Mouse (Mus musculus) CH12.LX (cell line): Measurements from ENCODE around the gene Prom1. TPM values are rescaled to one million over a fixed set of nuclear protein-coding genes. Genes with fewer than 3 reads are reported as not detected.

Source experiments
- DNase-seq: peaks from one replicate; pipeline ENCODE4 v3.0.0-alpha.2; 2013; ENCODE audit errors: extremely low read depth
- H3K27ac ChIP-seq: 2 replicates; pipeline ENCODE4 v1.5.1; 2012; ENCODE audit warnings: low read depth, mild to moderate bottlenecking, control low read depth, moderate library complexity; ENCODE audit not compliant: insufficient read depth
- H3K27me3 ChIP-seq: replicated peaks from 2 replicates; pipeline ENCODE3; 2012; ENCODE audit warnings: inconsistent platforms
- H3K36me3 ChIP-seq, 2 experiments: replicated peaks in 1 of 2; 2 replicates each; pipeline versions ENCODE3 to v1.6.1; 2012; ENCODE audit warnings: inconsistent platforms in 1 of 2, low read length in 1 of 2, mild to moderate bottlenecking in 1 of 2, mixed read lengths in 1 of 2, moderate library complexity in 1 of 2; ENCODE audit not compliant: control insufficient read depth in 1 of 2, insufficient read depth in 1 of 2
- H3K4me1 ChIP-seq, 2 experiments: 2 replicates each; pipeline ENCODE4 v1.6.1; 2012; ENCODE audit warnings: inconsistent platforms in 1 of 2, moderate library complexity in 1 of 2; ENCODE audit not compliant: insufficient read depth in 2 of 2, control insufficient read depth in 1 of 2
- H3K4me2 ChIP-seq: 2 replicates; pipeline ENCODE4 v1.6.1; 2012; ENCODE audit warnings: low read depth, mild to moderate bottlenecking, control low read depth; ENCODE audit not compliant: poor library complexity, insufficient read depth, severe bottlenecking
- H3K4me3 ChIP-seq, 3 experiments: fragments of 150-350 bp in 1 of 3; sonication (generic) in 1 of 3; replicated peaks in 1 of 3; 2 replicates each; pipeline versions ENCODE3 to v1.5.1; 2011 to 2012; ENCODE audit warnings: low read depth in 2 of 3, low read length in 2 of 3, mild to moderate bottlenecking in 2 of 3, moderate library complexity in 2 of 3, control low read depth in 1 of 3, improper control_type of control experiment in 1 of 3, inconsistent platforms in 1 of 3, mixed read lengths in 1 of 3; ENCODE audit not compliant: poor library complexity in 1 of 3
- H3K79me2 ChIP-seq: replicated peaks from 2 replicates; pipeline ENCODE4 v1.6.1; 2012; ENCODE audit warnings: mild to moderate bottlenecking, moderate library complexity; ENCODE audit not compliant: control insufficient read depth, poor library complexity, insufficient read depth, severe bottlenecking; ENCODE audit errors: extremely low read depth
- H3K9ac ChIP-seq: 2 replicates; pipeline ENCODE4 v1.6.1; 2012; ENCODE audit warnings: low read depth, mild to moderate bottlenecking, control low read depth, moderate library complexity; ENCODE audit not compliant: insufficient read depth
- H3K9me3 ChIP-seq: replicated peaks from 2 replicates; pipeline ENCODE3; 2012; ENCODE audit warnings: low read length, inconsistent platforms, mixed read lengths
- BHLHE40 ChIP-seq: IDR thresholded peaks from 2 replicates; pipeline ENCODE4 v1.6.1; 2011; ENCODE audit warnings: mild to moderate bottlenecking, low read depth, low read length, improper control_type of control experiment
- CHD1 ChIP-seq: IDR thresholded peaks from 2 replicates; pipeline ENCODE4 v1.6.1; 2012; ENCODE audit warnings: low read depth, low read length, improper control_type of control experiment, inconsistent platforms
- E2F4 ChIP-seq: IDR thresholded peaks from 2 replicates; pipeline ENCODE4 v1.6.1; 2011; ENCODE audit warnings: low read depth, low read length, improper control_type of control experiment; ENCODE audit not compliant: insufficient replicate concordance
- ELF1 ChIP-seq: IDR thresholded peaks from 2 replicates; pipeline ENCODE4 v1.6.1; 2014; ENCODE audit warnings: low read depth, mild to moderate bottlenecking, inconsistent platforms, low read length, improper control_type of control experiment
- ETS1 ChIP-seq: conservative IDR thresholded peaks from 2 replicates; pipeline ENCODE4 v1.6.1; 2012; ENCODE audit warnings: low read depth, mild to moderate bottlenecking, inconsistent platforms, low read length, improper control_type of control experiment, moderate library complexity
- IRF4 ChIP-seq: IDR thresholded peaks from 2 replicates; pipeline ENCODE4 v1.6.1; 2014; ENCODE audit warnings: low read depth, mild to moderate bottlenecking, inconsistent platforms, low read length, improper control_type of control experiment
- JUN ChIP-seq: IDR thresholded peaks from 2 replicates; pipeline ENCODE4 v1.6.1; 2011; ENCODE audit warnings: low read depth, mild to moderate bottlenecking, low read length, improper control_type of control experiment, moderate library complexity; ENCODE audit not compliant: insufficient read depth
- KAT2A ChIP-seq: IDR thresholded peaks from 2 replicates; pipeline ENCODE4 v1.6.1; 2012; ENCODE audit warnings: low read length, improper control_type of control experiment, inconsistent platforms; ENCODE audit not compliant: insufficient replicate concordance
- MAFK ChIP-seq: IDR thresholded peaks from 2 replicates; pipeline ENCODE4 v1.6.1; 2011; ENCODE audit warnings: low read length, improper control_type of control experiment; ENCODE audit not compliant: insufficient replicate concordance
- MAX ChIP-seq: IDR thresholded peaks from 2 replicates; pipeline ENCODE4 v1.6.1; 2011; ENCODE audit warnings: low read length, improper control_type of control experiment
- MYC ChIP-seq: IDR thresholded peaks from 2 replicates; pipeline ENCODE4 v1.6.1; 2011; ENCODE audit warnings: low read depth, mild to moderate bottlenecking, improper control_type of control experiment, low read length
- NRF1 ChIP-seq: IDR thresholded peaks from 2 replicates; pipeline ENCODE4 v1.6.1; 2014; ENCODE audit warnings: low read depth, mild to moderate bottlenecking, inconsistent platforms, low read length, improper control_type of control experiment, moderate library complexity
- PAX5 ChIP-seq: IDR thresholded peaks from 2 replicates; pipeline ENCODE4 v1.6.1; 2012; ENCODE audit warnings: low read length, inconsistent platforms, mixed read lengths
- POLR2A ChIP-seq: IDR thresholded peaks from 2 replicates; pipeline ENCODE4 v1.6.1; 2011; ENCODE audit warnings: low read depth, mild to moderate bottlenecking, improper control_type of control experiment, low read length
- RAD21 ChIP-seq: IDR thresholded peaks from 2 replicates; pipeline ENCODE4 v1.6.1; 2011; ENCODE audit warnings: low read depth, mild to moderate bottlenecking, low read length, improper control_type of control experiment, moderate library complexity
- RCOR1 ChIP-seq: conservative IDR thresholded peaks from 2 replicates; pipeline ENCODE4 v1.6.1; 2012; ENCODE audit warnings: low read depth, mild to moderate bottlenecking, inconsistent platforms, low read length, improper control_type of control experiment
- SIN3A ChIP-seq: IDR thresholded peaks from 2 replicates; pipeline ENCODE4 v1.6.1; 2012; ENCODE audit warnings: low read length, improper control_type of control experiment, inconsistent platforms
- TBP ChIP-seq: conservative IDR thresholded peaks from 2 replicates; pipeline ENCODE4 v1.6.1; 2011; ENCODE audit warnings: low read depth, low read length, improper control_type of control experiment
- UBTF ChIP-seq: IDR thresholded peaks from 2 replicates; pipeline ENCODE4 v1.6.1; 2012; ENCODE audit warnings: low read depth, mild to moderate bottlenecking, inconsistent platforms, low read length, improper control_type of control experiment, moderate library complexity
- USF2 ChIP-seq: conservative IDR thresholded peaks from 2 replicates; pipeline ENCODE4 v1.6.1; 2011; ENCODE audit warnings: low read depth, low read length, improper control_type of control experiment
- ZC3H11A ChIP-seq: IDR thresholded peaks from 2 replicates; pipeline ENCODE4 v1.6.1; 2012; ENCODE audit warnings: low read depth, mild to moderate bottlenecking, inconsistent platforms, low read length, improper control_type of control experiment
- ZKSCAN1 ChIP-seq: IDR thresholded peaks from 2 replicates; pipeline ENCODE4 v1.6.1; 2012; ENCODE audit warnings: low read depth, inconsistent platforms, low read length, improper control_type of control experiment, borderline replicate concordance
- ZMIZ1 ChIP-seq: IDR thresholded peaks from 2 replicates; pipeline ENCODE4 v1.6.1; 2012; ENCODE audit warnings: low read depth, mild to moderate bottlenecking, inconsistent platforms, low read length, improper control_type of control experiment
- ZNF384 ChIP-seq: IDR thresholded peaks from 2 replicates; pipeline ENCODE4 v1.6.1; 2012; ENCODE audit warnings: low read depth, low read length, improper control_type of control experiment, inconsistent platforms
- dilution Hi-C: fragments of 300-500 bp; cut with MboI; formaldehyde crosslinking; loops from 2 replicates; pipeline ENCODE4 v1.14.3; 2020; ENCODE audit warnings: low sequenced_read_pairs; ENCODE audit not compliant: extremely low pct_unique_long_range_greater_than_20kb, extremely low pct_ligation_motif_present
- in situ Hi-C: fragments of 300-500 bp; cut with MboI; formaldehyde crosslinking; loops from 3 replicates; pipeline ENCODE4 v1.14.3; 2019; ENCODE audit warnings: low sequenced_read_pairs, low pct_ligation_motif_present, low pct_unique_long_range_greater_than_20kb, mixed read lengths
- polyA plus RNA-seq: library from polyadenylated mRNA; unstranded; fragments of >175 nt; gene quantifications from 2 replicates; pipeline ENCODE4 v1.2.1, GENCODE M21; 2012; ENCODE audit warnings: low read depth; ENCODE audit not compliant: insufficient read length
- total RNA-seq, 2 experiments: library from RNA; depleted of rRNA; stranded (reverse); fragments of 300-350 nt in 1 of 2; fragments of >200 nt in 1 of 2; gene quantifications; 2 replicates each; pipeline ENCODE4 v1.2.3; 2012 to 2014

The Prom1 gene
- total and polyA plus RNA-seq, 3 experiments = 0.13 to 0.39 (median 0.21) TPM

DNA sequence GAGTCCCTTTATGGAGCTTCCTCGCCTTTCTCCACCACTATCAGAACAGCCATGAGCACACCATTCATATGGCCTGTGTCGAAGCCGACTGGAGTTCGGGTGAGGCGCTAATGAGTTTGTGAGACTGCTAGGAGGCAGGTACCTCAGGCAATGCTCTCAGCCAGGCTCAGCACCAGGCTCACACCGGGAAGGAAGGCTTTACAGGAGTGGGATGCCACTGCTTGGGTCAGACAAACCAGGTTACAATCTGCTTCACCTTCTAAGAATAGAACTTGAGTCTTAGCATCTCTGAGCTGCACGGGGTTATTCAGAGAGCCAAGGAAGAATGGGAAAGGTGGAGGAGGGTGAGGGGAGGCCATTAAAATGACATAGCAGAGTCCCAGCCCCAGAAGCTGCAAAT is 16.0 kb downstream of the Prom1 start:
- DNase-seq = no peak
- Histone ChIP-seq H3K9ac (no peak overlapping the region), H3K79me2 (no peaks in the 10 kb centered on the region), H3K27ac (no peak overlapping the region), H3K4me3 (no peak overlapping the region), H3K4me1 (peaks cover 4 to 7% of the 10 kb centered on the region in 2 experiments; a peak in 3 of 4 replicates), H3K9me3 (peaks cover 2% of the 10 kb centered on the region), H3K36me3 (no peaks in the 10 kb centered on the region), H3K4me2 (no peak overlapping the region), H3K27me3 (no peaks in the 10 kb centered on the region)
- in situ Hi-C loops = no loop called here
- dilution Hi-C loops = no loop called here
- TF ChIP-seq ELF1 (no peak), SIN3A (no peak), MAX (no peak), MAFK (no peak), UBTF (no peak), ZKSCAN1 (no peak), JUN (no peak), NRF1 (no peak), POLR2A (no peak), BHLHE40 (no peak), RAD21 (no peak), RCOR1 (no peak), ZNF384 (no peak), IRF4 (no peak), PAX5 (no peak), CHD1 (no peak), TBP (no peak)
- TF ChIP-seq, all 38 proteins: peak for 0

DNA sequence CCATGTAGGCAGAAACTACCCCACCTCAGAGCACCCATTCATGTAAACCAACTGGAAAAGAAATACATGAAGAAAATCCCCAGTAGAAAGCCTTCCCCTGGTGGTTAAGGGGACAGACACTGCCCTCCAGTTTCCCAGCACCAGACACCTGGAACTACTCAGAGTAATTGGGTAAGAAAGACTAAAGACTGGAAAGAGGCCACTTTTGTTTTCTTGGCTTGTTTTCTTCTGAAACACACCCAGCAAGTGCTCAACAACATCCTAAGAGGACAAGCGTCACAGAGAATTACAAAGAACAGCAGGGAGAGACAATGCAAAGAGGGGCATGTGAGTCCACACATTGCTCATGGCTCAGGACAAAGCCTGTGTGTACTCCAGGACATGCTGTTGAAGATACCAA is 20.7 kb downstream of the Prom1 start:
- no peaks in the 10 kb centered on the region for H3K4me1 ChIP-seq
- TF ChIP-seq KAT2A (no peak), MAFK (no peak), E2F4 (no peak), ZNF384 (no peak), MAX (no peak), ZMIZ1 (no peak), ZKSCAN1 (no peak), USF2 (no peak), MYC (no peak), ETS1 (no peak), JUN (no peak), ZC3H11A (no peak), PAX5 (no peak)
- no peak for DNase-seq
- H3K27ac ChIP-seq = no peak overlapping the region
- in situ Hi-C loops (no loop called here), dilution Hi-C loops (no loop called here)
- no peak overlapping the region for H3K4me2 ChIP-seq
- no peaks in the 10 kb centered on the region for H3K36me3 ChIP-seq
- no peaks in the 10 kb centered on the region for H3K79me2 ChIP-seq
- H3K9me3 ChIP-seq = peaks cover 2% of the 10 kb centered on the region
- no peak overlapping the region for H3K9ac ChIP-seq
- H3K27me3 ChIP-seq = no peaks in the 10 kb centered on the region
- H3K4me3 ChIP-seq = no peak overlapping the region
